Mouse (Mus musculus) 3T3-L1 (cell line): Measurements from ENCODE around the gene Tbxa2r.

Source experiments
- DNase-seq: peaks from one replicate; pipeline ENCODE4 v3.0.0-alpha.2; 2015; ENCODE audit warnings: low read depth, low spot score

Tbxa2r gene

DNA sequence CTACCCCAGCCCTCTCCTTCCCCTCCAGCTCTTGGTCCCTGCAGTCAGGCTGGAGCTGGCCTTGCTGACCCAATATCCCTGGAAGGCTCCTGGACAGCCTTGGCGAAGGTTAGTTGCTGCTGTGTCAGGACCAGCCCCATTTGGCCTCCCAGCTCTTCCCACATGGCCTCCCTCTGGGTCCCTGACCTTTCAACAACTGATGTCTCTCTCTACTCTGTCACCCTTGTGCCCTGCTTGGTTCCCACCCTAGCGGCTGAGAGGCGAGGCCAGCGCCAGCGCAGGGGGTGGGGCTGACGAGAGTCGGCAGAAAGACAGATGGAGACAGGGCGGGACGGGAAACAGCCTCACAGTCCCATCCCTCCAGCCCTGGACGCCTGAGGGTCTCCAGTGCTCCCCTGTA, at the start of gene Tbxa2r:
TSS of gene Tbxa2r (plus strand) at position 346 of the 400 bp plus-strand sequence.
- no peak for DNase-seq

DNA sequence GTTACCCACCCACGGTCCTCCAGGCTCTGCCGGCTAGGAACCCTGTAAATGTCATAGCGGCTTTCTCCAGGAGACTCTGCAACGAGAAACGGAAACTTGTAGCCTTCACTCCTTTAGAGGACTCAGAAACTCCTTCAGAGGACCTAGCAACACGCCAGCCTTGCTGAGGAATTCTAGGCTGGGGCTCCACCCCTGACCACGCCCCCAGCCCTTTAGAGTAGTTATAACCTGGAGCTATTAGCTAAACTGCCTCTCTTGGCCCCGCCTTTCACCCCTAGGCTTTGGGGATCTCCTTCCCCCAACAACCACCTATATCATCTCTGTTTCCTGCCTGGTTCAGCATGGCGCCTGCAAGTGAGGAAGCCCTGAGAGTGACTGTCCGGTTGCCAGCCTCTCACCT, 49.0 kb upstream of the Tbxa2r start:
- DNase-seq = no peak

DNA sequence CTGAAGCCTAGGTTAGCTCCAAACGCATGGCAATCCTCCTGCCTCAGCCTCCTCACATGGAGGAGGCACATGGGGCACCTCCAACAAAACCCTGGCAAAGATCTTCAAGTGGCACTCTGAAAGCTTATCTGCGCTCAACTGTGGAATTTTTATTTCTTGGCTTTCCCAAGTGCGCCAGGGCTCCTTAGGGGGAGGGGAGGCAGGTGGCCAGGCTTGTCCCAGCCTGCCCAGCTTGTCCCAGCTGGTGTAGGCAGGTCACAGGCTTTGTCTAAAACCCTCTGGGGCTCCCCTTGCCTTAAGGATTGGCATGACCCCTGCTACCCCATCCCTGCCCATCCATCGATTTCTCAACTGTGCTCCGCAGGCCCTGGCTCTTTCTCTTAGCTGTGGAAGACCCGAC, 44.3 kb upstream of the Tbxa2r start:
- DNase-seq = no peak

DNA sequence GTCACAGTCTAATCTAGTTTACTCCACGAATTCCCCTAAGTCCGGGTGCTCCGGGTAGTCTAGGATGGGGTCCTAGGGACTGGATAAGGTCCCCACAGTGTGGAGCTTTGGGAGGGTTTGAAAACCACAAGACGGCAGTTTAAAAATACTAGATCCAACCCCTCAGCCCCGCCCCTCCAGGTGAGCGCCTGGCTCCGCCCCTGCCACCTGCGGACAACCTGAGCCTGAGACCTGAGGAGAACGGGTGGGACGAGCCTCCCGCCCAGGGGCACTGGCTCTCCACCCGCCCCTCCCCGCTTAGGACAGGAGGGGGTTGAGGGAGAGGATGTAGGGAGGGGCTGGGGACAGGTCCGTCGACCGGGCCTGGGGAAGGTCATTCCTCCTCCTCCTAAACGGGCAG, 43.8 kb upstream of the Tbxa2r start:
- DNase-seq = no peak

DNA sequence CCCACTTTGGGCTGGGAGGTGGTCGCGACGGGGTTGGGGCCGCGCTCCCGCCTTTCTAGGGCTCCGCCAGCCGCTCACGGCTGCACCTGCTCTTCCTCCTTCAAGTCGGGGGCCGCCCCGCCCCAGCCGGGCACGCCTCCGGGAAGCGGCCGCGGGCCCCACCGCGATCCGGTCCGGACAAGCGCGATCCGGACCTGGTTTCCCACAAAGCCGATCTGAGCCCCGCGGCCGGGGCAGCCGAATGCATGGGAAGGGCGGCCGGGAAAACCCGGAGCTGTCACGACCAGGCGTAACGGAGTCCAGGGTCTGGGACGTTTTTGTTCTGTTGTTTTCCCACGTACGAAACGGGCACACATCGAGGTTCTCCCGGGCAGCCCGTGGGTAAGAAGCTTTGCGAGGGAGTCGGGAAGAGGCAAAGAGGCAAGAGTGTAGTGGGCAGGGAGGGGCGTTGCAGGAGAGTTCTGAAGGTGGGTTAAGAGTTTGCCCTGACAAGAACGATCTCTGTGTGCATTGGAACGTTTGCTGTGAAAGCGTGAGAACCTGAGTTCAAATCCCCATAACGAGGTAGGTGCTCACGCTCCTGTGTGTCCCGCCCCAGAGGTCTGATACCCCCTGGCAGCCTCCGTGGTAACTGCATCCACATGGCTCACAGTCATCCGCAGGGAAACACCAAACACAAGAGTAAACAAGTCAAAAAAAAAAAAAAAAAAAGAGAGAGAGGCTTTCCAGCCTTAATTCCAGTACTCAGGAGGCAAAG, 42.7 kb upstream of the Tbxa2r start:
- DNase-seq = peak; percentile 50

DNA sequence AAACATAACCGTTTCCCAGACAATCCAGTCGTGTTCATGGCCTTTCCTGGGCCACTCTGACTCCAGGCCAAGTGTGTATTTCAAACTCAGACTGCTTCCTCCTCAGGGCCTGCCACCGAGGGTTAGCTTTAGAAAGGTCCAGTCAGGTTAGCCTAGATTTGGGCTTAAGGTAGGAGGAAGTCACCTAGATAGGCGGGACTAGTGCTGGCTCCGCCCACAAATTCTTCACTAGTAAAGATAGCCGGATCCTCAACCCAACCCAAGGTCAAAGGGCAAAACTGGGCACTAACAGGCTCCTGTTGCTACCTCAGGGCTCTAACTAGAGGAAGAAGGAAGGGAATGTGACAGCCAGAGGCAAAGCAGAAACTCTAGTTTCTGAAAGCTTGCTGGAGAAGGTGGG, 41.9 kb upstream of the Tbxa2r start:
- DNase-seq = no peak

DNA sequence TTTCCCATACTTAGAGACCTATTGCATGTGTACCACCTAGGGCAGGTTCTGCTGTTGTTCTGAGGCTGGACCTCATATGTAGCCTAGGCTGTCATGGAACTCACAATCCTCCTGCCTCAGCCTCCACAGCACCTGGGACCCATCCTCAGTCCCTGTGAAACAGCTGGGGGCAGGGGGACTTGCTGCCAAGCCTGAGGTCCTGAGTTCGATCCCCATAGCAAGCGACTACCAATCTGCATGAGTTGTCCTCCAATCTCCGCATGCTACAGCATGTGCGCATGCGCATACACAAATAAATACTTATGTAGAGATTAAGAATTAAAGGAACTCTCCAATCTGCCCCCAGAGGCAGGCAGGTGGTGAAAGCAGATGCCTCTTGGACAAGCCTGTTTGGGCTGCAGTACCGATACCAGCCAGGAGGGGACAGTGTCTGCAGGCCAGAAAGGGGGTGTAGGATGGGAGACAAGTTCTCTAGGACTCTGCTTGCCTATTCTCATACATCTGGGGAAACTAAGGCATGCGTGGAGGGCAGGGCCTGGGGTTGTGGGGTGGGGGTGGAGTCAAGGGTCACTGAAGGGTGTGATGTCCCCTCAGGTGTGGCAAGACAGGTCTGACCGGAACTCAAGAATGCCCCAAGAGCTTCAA, 40.9 kb upstream of the Tbxa2r start:
- peak; percentile 68 for DNase-seq

DNA sequence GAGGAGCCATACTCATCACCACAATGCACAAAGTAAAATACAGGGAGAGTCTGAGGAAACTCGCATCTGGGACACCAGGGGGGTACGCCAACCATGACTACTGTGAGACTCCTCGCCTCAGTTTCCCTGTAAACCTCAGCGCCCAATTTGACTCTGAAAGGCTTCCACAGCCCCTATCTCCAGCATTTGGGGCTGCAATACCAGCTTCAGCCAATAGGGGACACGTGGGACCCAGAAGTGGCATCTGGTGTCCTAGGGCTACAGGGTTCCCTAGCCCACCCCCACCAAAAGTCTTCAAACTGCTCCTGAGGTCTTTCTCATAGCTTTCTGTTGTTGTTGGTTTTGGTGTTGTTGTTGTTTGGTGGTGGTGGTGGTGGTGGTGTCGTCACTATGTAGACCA, 39.9 kb upstream of the Tbxa2r start:
- peak; percentile 45 for DNase-seq

DNA sequence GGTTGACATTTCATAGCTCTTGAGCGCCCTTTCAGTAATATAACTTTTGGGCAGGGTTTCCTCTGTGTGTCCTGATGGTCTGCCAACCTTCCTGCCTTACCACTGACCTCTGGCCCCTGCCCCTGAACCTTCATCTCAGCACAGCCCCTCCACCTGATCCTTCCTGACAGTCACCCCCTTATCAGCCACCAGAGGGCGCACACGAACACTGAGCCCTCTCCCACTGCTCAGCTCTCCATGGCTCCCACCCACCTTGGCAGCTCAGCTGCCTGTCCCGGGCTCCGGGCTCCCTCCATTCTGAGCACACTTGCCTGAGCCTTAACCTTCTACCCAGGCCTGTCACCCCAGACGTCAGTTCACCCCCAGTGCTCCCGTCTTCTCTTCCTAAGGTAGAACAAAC, 39.3 kb upstream of the Tbxa2r start:
- peak; percentile 75 for DNase-seq

DNA sequence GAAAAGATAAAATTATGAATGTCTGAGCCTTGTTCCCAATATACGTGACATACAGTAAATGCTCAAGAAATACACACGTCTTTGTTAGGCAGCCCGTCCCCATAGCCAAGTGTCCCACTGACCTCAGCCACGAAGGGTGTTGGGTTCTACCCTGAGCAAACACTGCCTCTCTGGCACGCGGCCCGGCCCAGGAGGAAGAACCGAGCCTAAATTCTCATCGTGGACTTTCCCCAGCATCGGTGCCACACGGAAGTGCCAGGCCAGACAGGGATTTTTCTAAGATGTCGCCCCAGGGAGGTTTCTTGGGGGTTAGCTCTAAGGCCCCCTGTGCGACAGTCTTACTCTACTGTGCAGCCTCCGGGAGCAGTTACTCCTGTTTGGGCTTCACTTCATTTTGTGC, 38.7 kb upstream of the Tbxa2r start:
- DNase-seq = no peak

DNA sequence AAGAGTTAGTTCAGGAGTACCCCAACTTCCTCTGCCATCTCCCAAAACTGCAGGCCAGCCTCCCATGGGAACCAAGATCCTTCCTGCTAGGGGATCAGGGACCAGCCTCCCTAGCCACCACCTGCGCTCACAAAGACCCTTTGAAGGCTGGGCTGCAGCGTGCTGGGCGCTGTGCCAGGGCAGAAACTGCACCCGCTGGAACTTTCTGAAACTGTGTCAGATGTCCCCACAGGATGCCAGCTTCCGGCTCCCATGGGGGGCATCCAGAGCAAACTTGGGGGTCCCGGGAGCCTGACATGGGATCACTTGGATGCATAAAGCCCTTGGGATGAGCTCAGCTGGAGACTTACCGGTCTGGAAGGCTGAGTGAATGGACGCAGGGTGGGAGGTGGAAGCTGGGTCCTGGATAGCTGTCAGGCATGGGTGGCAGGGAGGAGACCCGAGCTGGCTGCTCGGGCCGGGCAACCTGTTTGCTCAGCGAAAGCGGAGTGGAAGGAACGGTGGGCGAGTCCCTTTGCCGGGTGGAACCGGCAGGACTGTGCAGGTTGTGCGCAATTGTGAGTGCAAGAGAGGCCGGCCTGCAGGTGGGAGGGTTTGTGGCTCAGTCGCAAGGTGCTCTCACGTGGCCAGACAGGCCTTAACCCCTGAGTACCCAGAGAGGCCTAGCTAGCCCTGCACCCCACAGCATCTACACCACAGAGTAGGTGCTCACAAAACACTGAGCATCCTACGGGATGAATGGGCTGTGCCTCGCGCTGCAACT, 37.7 kb upstream of the Tbxa2r start:
- DNase-seq = no peak

DNA sequence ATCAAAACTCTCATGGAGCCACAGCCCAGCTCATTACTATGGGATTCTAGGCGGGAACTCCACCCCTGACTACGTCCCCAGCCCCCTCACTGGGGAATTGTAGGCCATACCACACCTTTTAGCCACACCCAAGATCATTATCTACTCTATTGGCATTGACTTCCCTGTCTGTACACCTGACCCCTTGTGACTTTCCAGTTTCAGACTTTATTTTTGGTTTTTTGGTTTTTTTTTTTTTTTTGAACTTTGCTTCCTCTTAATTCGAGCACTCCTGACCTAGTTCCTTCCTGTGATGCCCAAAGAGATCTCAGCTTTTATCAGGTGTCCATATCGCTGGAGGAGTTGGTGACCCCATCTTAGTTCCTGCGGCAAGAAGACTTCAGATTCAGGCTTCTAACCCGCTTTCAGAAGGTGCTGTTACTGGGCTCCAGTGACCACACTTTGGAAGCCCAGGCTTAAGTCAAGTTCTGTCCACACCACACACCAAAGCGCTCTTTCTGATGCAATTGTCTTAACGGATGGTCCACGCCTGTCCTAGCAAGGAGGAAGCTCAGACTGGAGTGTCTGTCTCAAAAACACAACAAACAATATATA, 36.9 kb upstream of the Tbxa2r start, which contains the start of gene Tjp3:
TSS of gene Tjp3 (minus strand) at position 71 of the 594 bp plus-strand sequence.
- DNase-seq = no peak

DNA sequence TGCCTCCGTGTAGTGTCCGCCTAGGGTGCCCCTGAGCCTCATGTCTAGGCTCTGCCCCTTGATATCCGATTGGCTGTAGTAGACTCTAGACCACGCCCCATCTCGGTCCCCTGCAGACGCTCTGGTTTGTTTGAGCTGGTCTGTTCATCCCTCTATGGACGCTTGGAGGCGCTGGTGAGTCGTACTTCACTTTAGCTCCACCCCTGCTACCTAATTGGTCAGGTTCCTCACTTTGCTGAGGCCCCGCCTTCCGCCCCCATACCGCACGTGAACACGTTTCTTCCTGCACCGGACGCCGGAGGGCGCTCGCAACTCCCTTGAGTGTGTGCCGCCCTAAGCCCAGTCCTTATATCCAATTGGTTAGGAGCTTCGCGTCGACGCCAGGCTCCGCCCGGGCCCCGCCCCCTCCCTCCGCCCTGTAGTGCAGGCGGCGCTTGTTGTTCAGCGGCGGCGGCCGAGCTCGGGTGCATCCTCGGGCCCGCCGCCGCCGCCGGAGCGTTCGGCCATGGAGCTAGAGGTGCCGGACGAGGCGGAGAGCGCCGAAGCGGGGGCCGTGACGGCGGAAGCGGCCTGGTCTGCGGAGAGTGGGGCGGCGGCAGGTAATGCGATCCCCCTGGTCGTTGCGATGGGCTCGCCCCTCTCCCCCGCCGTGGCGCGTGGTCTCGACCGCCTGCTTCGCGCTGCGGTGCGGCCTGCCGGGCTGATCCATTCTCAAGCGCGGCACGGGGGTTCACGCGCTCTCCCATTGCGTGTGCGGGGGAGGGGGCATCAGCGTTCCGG, 35.8 kb upstream of the Tbxa2r start, which contains the start of gene Pip5k1c:
TSS of gene Pip5k1c (plus strand) at position 410 of the 780 bp plus-strand sequence.
- peak; percentile 100 for DNase-seq

DNA sequence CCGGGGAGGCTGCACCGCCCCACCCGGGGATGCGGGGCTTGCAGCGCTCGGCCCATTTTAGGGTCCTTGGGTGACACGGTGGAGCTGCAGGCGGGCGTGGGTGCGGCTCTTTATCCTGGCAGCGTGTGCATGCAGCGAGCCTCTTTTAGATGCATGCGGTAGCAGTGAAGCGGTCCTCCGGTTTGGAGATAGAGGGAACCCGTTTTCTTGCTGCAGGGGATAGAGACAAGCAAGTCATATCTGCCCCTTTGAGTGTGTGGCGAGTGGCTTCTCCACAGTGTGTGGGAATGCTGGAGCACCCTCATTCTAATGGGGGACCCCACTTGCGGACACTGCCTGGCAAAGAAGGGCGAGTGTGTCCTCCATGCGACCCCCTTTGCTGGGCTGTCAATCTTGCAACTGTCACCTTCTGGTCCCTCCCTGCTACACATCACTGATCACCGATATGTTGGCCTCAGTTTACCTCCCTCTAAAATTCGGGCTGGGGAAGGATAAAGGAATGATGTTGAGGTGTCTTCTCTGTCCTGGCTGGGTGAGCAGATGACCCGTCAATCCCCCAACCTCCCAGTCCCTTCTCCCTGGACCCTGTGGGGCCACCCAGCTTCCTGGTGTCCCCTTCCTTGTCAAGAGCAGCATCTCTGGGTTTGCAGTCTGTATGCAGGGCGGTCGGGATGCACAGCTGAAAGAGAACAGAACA, 35.0 kb upstream of the Tbxa2r start:
- DNase-seq = no peak

DNA sequence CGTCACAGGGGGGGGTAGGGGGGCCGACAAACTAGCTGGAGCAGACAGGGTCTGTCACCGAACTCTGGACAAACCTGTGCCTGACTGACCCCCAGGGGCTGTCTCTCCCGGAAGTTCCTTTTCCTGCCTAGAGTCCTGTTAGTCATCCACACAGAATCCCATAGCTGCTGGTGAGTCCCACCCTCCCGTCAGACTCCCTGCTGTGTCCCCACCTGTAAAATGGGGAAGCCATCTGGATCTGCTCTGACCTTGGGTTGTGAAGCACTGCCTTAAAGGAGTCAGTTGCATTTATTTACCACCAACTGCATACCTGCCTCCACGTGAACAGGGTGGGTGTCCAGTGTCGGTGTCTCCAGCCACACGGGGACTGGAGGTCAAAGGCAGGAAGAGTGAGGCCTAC, 34.1 kb upstream of the Tbxa2r start:
- no peak for DNase-seq

DNA sequence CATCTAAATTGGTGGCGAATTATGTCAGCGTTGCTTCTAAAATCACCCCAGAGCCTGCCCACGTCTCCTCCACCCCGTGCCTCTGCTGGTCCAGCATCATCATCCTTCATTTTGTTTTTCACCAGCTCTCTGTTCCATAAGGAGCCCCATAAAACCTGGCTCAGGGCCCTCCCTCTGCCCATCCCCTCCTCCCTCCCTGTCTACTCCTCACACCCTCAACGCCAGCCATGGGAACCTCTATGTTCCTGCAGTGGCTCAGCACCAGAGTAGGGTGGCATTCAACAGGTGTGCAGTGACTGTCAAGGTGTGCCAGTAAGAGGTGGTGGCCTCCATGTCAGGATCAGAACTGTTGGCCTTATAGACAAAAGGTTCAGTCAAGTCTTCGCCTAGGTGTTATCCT, 33.3 kb upstream of the Tbxa2r start:
- DNase-seq = no peak

DNA sequence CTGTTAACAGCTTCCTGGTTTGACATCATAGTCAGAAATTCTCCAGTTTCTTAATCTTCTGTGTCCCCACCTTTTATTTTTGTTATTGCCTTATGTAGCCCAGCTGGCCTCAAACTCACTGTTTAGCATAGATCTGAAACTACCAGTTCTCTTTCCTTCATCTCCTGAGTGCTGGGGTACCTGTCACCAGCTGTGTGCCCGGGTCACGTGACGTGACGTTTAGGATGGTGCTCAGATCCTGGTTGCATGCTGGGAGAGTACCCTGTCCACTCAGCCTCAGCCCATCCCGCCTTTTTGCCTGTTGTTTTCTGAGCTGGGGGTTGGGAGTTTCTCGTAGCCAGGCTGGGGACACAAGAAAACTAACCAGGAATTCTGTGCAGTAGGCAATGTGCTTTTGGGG, 31.3 kb upstream of the Tbxa2r start:
- no peak for DNase-seq

DNA sequence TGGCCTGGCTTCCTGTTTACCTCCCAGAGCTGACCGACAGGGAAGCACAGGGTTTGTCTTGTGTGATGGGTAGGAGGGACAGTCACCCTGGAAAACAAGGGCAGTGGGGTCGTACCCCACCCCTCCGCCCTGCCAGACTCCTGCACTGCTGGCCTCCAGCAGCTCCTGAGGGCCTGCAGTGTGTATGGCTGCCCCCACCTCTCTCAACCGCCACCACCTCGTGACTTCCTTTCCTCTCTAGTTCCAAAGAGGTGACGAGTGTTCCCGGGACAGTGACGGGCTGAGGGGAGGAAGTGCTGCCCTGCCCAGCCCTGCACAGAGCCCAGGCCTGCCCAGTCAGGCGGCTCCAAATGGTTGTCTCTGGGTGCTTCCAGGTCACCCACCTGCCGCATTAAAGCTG, 30.7 kb upstream of the Tbxa2r start:
- no peak for DNase-seq

DNA sequence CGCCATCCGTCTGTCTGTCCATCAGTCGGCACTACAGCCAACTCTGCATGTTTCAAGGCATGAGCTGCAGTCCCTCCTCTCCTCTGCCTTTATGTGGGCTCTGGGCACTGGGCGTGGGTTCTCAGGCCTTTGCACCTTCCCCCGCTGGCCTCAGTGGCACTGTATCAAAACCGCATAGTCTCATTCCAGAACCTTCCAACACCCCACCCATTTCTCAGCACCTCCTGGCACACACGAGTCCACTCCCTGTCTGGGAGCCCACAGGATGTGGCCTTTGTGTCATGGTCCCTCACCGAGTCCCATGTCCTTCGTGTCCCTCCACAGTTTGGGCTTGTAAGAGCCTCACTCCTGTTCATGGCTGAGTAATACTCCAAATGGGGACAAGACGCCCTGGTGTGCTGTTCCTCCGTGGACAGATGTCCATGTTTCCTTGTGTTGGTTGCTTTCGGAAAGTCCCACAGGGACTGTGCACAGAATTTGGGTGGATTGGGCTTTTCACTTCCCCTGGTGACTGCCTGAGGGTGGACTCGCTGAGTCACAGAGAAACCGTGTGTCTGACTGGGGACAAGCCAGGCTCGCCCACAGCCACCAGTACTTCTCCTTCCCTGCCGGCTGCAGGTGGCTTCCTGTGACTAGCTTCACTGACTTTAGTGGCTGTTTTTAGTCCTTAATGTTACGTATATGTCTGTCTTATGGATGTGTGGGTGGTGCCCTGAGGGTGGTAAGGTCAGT, 30.0 kb upstream of the Tbxa2r start:
- no peak for DNase-seq
